8 mouse cellular contexts compared by ENCODE assay signal in the genomic region with DNA sequence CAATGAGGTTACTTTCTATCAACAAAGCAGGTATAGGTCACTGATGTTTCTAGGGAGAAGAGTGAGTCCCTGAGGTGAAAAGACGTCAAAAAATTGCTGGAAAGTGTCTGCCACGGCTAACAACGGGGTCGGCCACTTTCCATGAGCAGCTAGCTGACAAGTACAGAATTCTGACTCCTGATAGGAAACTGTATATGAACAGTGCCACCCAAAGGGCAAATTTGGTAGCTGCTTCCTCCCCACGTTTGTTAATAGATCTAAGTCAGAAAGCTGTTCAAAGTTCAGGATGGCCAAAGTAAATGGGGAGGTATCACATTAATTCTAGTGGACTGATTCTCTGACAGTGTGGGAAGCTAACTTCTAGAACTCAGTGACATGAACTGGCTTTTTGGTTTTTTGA. TPM values are rescaled to one million over a fixed set of nuclear protein-coding genes. Genes with fewer than 3 reads are reported as not detected.
DNase-seq lines count a peak whose midpoint lies in the region; ATAC-seq and TF ChIP-seq lines count a peak whose summit lies in the region.

No protein-coding gene starts in this region.

- WGBS in neural tube, embryonic 11.5 days, result 48% methylated on average over 5 of the region's 5 CpGs
- 14% methylated on average over 5 of the region's 5 CpGs for WGBS in lung, embryonic 14.5 days

- TF ChIP-seq CTCF in lung, embryonic 14.5 days (IDR thresholded peaks at IDR 0.05; ENCODE audit: low read depth), result peak; percentile 56

- no peaks in the 10 kb centered on the region for H3K36me3 ChIP-seq in neural tube, embryonic 11.5 days (ENCODE audit: control insufficient read depth, insufficient read depth, low read length)
- no peaks in the 10 kb centered on the region for H3K36me3 ChIP-seq in lung, embryonic 14.5 days (ENCODE audit: insufficient read depth)

- H3K9ac ChIP-seq in neural tube, embryonic 11.5 days (ENCODE audit: low read length), result no peak overlapping the region
- H3K9ac ChIP-seq in lung, embryonic 14.5 days, result no peak overlapping the region

- H3K27ac ChIP-seq in neural tube, embryonic 11.5 days (ENCODE audit: low read depth, low read length), result no peak overlapping the region
- no peak overlapping the region for H3K27ac ChIP-seq in lung, embryonic 14.5 days (ENCODE audit: low read depth)

- H3K4me2 ChIP-seq in neural tube, embryonic 11.5 days (ENCODE audit: low read depth), result no peak overlapping the region
- H3K4me2 ChIP-seq in lung, embryonic 14.5 days, result no peak overlapping the region

- peak; percentile 42 for DNase-seq in CD4-positive, CD25-positive, alpha-beta regulatory T cell, adult 2 months (ENCODE audit: low read depth, low spot score)
- DNase-seq in neural tube, embryonic 11.5 days (ENCODE audit: low spot score), result peak; percentile 43
- DNase-seq in neural tube, embryonic 10.5 days (ENCODE audit: extremely low spot score, low spot score), result no peak
- peak; percentile 58 to 73 for DNase-seq in cerebellum, postnatal 36 days
- DNase-seq in kidney, postnatal 10 days, result peak; percentile 72
- DNase-seq in lung, embryonic 14.5 days, result peak; percentile 74
- DNase-seq in urinary bladder, postnatal 36 days (ENCODE audit: low spot score in 2 of 2), result peak; percentile 34 to 38

- no peaks in the 10 kb centered on the region for H3K27me3 ChIP-seq in neural tube, embryonic 11.5 days (ENCODE audit: control insufficient read depth, insufficient read depth, low read length)
- no peaks in the 10 kb centered on the region for H3K27me3 ChIP-seq in lung, embryonic 14.5 days (ENCODE audit: insufficient read depth, low read length)

- no peaks in the 10 kb centered on the region for H3K9me3 ChIP-seq in neural tube, embryonic 11.5 days (ENCODE audit: control insufficient read depth, low read length)
- H3K9me3 ChIP-seq in lung, embryonic 14.5 days (ENCODE audit: low read depth, low read length), result no peaks in the 10 kb centered on the region; the same call in 1 of the 2 replicates

- no peak for ATAC-seq in CD4-positive, CD25-positive, alpha-beta regulatory T cell, adult 4 months
- ATAC-seq in neural tube, embryonic 11.5 days (ENCODE audit: insufficient read depth, low FRiP score, low TSS enrichment), result no peak
- ATAC-seq in lung, embryonic 14.5 days (ENCODE audit: insufficient read depth), result no peak

- no peak overlapping the region for H3K4me3 ChIP-seq in neural tube, embryonic 11.5 days (ENCODE audit: low read depth, low read length)
- H3K4me3 ChIP-seq in lung, embryonic 14.5 days (ENCODE audit: low read depth, low read length), result no peak overlapping the region

- no peaks in the 10 kb centered on the region for H3K4me1 ChIP-seq in neural tube, embryonic 11.5 days (ENCODE audit: control insufficient read depth, insufficient read depth, low read length)
- H3K4me1 ChIP-seq in lung, embryonic 14.5 days (ENCODE audit: insufficient read depth), result no peaks in the 10 kb centered on the region

RNA-seq across cellular contexts. Expression of a gene that starts 57.8 kb away (rescaled TPM):
- 100 to 1,000 TPM; 366 to 443 TPM for polyA plus RNA-seq in CD4-positive, CD25-positive, alpha-beta regulatory T cell, adult 4 months (2017; shearing (Covaris generic))
- 170 and 179 TPM in 2 replicates for polyA plus RNA-seq in neural tube, embryonic 11.5 days (2014; fragmentation: Nextera tagmentation; extraction: Ambion mirVana)
- polyA plus RNA-seq in lung, embryonic 14.5 days (2014; fragmentation: Nextera tagmentation; extraction: Ambion mirVana), result 226 and 234 TPM in 2 replicates
